Mouse (Mus musculus) layer of hippocampus, postnatal 14 days (tissue): ENCODE results near the gene Gm28553. TPM values are rescaled to one million over a fixed set of nuclear protein-coding genes. Genes with fewer than 3 reads are reported as not detected.
"Not testable (repeated sequence)": the region's sequence is repeated elsewhere in the genome, so short reads cannot be mapped to it uniquely, and the experiment has no call there.

Experiments
- DNase-seq, 2 experiments: peaks; one replicate each; pipeline ENCODE4 v3.0.0; 2021 to 2022; ENCODE audit warnings: low spot score in 2 of 2, mixed read lengths in 1 of 2
- long read RNA-seq, 2 experiments: library from polyadenylated mRNA; stranded (forward); transcript quantifications; one replicate each; pipeline ENCODE4 v2.0.0; 2021
- total RNA-seq, 2 experiments: library from RNA; stranded (reverse); gene quantifications; 2 replicates each; pipeline ENCODE4 v1.2.3; 2021

Gm28553 gene
- total RNA-seq: not detected
- long read RNA-seq, experiment 1: 0 reads
- long read RNA-seq, experiment 2: 0 reads

DNA sequence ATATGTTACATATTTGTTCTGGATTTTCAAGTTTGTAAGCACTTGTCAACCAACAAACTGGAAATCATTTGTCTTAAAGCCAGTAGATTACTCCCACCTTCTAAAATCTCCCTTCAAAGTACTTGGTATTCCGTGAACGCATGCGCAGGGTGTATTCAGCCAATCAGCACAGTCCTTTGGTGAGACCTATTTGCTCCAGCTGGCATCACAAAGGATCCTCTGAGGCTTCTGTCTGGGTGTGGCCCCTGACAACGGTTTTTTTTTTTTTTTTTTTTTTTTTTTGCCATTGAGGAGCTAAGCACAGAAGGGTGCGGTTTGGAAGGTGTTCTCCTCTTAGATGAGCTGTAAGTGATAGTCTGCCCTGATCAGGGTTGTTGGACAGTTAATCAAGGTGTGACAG, at the start of gene Gm28553:
Gene Gm28553, plus strand, starts transcription at position 301 of the 400 bp plus-strand sequence.
- DNase-seq: not testable (repeated sequence)
